Mouse (Mus musculus): ENCODE measurements around the gene Nudc. TPM values are rescaled to one million over a fixed set of nuclear protein-coding genes. Genes with fewer than 3 reads are reported as not detected.

The Nudc gene
- polyA plus RNA-seq, 1 experiment from 2014 or later = 139 TPM

- WGBS = 86% methylated on average over 20 of the region's 20 CpGs
- H3K9ac ChIP-seq (ENCODE audit: low read length) = no peak overlapping the region
- no peaks in the 10 kb centered on the region; the same call in 1 of the 2 replicates for H3K27me3 ChIP-seq (replicated peaks; ENCODE audit: control insufficient read depth, insufficient read depth, low read length)
- no peak overlapping the region for H3K4me3 ChIP-seq (ENCODE audit: low read depth, low read length)
- H3K4me1 ChIP-seq (ENCODE audit: control insufficient read depth, insufficient read depth, low read length) = no peaks in the 10 kb centered on the region
- no peak overlapping the region for H3K27ac ChIP-seq (ENCODE audit: low read depth, low read length)
- H3K4me2 ChIP-seq (ENCODE audit: low read length) = no peak overlapping the region
- ATAC-seq (no peak), DNase-seq (ENCODE audit: low spot score) (no peak)
- H3K36me3 ChIP-seq (ENCODE audit: control insufficient read depth, insufficient read depth, low read length) = no peaks in the 10 kb centered on the region
- no peaks in the 10 kb centered on the region for H3K9me3 ChIP-seq (replicated peaks; ENCODE audit: control insufficient read depth, low read length)
Measured at GRCm38 (mm10) chr4:133488619-133489392, 57.0 kb downstream of the Nudc start.

DNA sequence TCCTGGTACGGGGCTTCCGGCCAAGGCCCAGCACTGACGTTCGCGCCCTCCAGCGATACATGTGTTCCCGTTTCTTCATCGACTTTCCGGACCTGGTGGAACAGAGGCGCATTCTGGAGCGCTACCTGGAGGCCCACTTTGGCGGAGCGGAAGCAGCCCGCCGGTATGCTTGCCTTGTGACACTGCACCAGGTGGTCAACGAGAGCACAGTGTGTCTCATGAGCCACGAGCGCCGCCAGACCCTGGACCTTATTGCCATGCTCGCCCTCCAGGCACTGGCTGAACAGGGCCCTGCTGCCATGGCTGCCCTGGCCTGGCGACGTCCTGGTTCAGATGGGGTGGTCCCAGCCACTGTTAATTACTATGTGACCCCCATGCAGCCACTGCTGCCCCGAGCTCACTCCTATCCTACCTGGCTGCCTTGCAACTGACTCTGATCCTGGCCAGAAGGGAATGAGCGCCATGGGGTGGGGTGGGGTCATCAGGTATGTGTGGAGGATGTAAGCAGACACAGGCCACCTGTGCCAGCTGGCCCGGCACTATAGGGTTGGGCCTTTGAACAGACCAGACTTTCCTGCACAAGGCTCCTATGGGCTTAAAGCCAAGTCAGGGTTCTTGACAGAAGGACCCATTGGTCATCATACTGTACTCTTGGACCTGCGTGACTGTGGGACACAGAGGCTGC lies 59.0 kb downstream of the Nudc start:
- DNase-seq (ENCODE audit: low spot score) (no peak), ATAC-seq (no peak)
- no peaks in the 10 kb centered on the region for H3K36me3 ChIP-seq (ENCODE audit: control insufficient read depth, insufficient read depth, low read length)
- no peak overlapping the region for H3K4me3 ChIP-seq (ENCODE audit: low read depth, low read length)
- H3K27ac ChIP-seq (ENCODE audit: low read depth, low read length) = no peak overlapping the region
- H3K9me3 ChIP-seq (replicated peaks; ENCODE audit: control insufficient read depth, low read length) = no peaks in the 10 kb centered on the region
- no peak overlapping the region for H3K9ac ChIP-seq (ENCODE audit: low read length)
- H3K4me1 ChIP-seq (ENCODE audit: control insufficient read depth, insufficient read depth, low read length) = no peaks in the 10 kb centered on the region
- WGBS = 92% methylated on average over 26 of the region's 26 CpGs
- H3K27me3 ChIP-seq (replicated peaks; ENCODE audit: control insufficient read depth, insufficient read depth, low read length) = peaks cover 10% of the 10 kb centered on the region
- no peak overlapping the region for H3K4me2 ChIP-seq (ENCODE audit: low read length)

GRCm38 (mm10) chr4:133485691-133486425 lies 59.9 kb downstream of the Nudc start:
- Histone ChIP-seq H3K4me3 (ENCODE audit: low read depth, low read length) (no peak overlapping the region), H3K27ac (ENCODE audit: low read depth, low read length) (no peak overlapping the region), H3K27me3 (replicated peaks; ENCODE audit: control insufficient read depth, insufficient read depth, low read length) (peaks cover 19% of the 10 kb centered on the region), H3K4me1 (ENCODE audit: control insufficient read depth, insufficient read depth, low read length) (no peaks in the 10 kb centered on the region), H3K4me2 (ENCODE audit: low read length) (no peak overlapping the region), H3K36me3 (ENCODE audit: control insufficient read depth, insufficient read depth, low read length) (no peaks in the 10 kb centered on the region), H3K9ac (ENCODE audit: low read length) (no peak overlapping the region), H3K9me3 (replicated peaks; ENCODE audit: control insufficient read depth, low read length) (no peaks in the 10 kb centered on the region)
- 92% methylated on average over 28 of the region's 28 CpGs for WGBS
- DNase-seq (ENCODE audit: low spot score) = no peak
- ATAC-seq = no peak

- Histone ChIP-seq H3K4me2 (ENCODE audit: low read length) (no peak overlapping the region), H3K4me3 (ENCODE audit: low read depth, low read length) (no peak overlapping the region), H3K27ac (ENCODE audit: low read depth, low read length) (no peak overlapping the region), H3K9me3 (replicated peaks; ENCODE audit: control insufficient read depth, low read length) (no peaks in the 10 kb centered on the region), H3K27me3 (replicated peaks; ENCODE audit: control insufficient read depth, insufficient read depth, low read length) (peaks cover 29% of the 10 kb centered on the region), H3K4me1 (ENCODE audit: control insufficient read depth, insufficient read depth, low read length) (peaks cover 6% of the 10 kb centered on the region), H3K9ac (ENCODE audit: low read length) (no peak overlapping the region), H3K36me3 (ENCODE audit: control insufficient read depth, insufficient read depth, low read length) (no peaks in the 10 kb centered on the region)
- DNase-seq (ENCODE audit: low spot score) (no peak), ATAC-seq (no peak)
- WGBS = 15% methylated on average over 22 of the region's 22 CpGs
Measured at GRCm38 (mm10) chr4:133484266-133485025, 61.4 kb downstream of the Nudc start.

Small RNA genes within 50 kb of the gene (microRNA-seq; reads per million reads assigned to microRNA genes)
- gene Gm23158 = not detected

Other genes starting within 250 kb of the Nudc start
- 17.5 and 18.9 TPM in 2 replicates for gene Wdtc1, start 192.5 kb downstream of the Nudc start, polyA plus RNA-seq (2014; fragmentation: Nextera tagmentation; extraction: Ambion mirVana)
- gene Slc9a1, start 176.3 kb downstream of the Nudc start, polyA plus RNA-seq (2014; fragmentation: Nextera tagmentation; extraction: Ambion mirVana) = 4.4 and 7.3 TPM in 2 replicates
- 0.09 and 0.27 TPM in 2 replicates for gene Tent5b, start 65.9 kb downstream of the Nudc start, polyA plus RNA-seq (2014; fragmentation: Nextera tagmentation; extraction: Ambion mirVana)
- gene Trnp1, start 47.4 kb downstream of the Nudc start, polyA plus RNA-seq (2014; fragmentation: Nextera tagmentation; extraction: Ambion mirVana) = 5.8 and 6.2 TPM in 2 replicates
- gene Kdf1, start 27.0 kb downstream of the Nudc start, polyA plus RNA-seq (2014; fragmentation: Nextera tagmentation; extraction: Ambion mirVana) = 0.12 and 0.20 TPM in 2 replicates
- gene Nr0b2, start 7.4 kb upstream of the Nudc start, polyA plus RNA-seq (2014; fragmentation: Nextera tagmentation; extraction: Ambion mirVana) = not detected in 2 replicates
- gene Gpatch3, start 28.7 kb upstream of the Nudc start, polyA plus RNA-seq (2014; fragmentation: Nextera tagmentation; extraction: Ambion mirVana) = 6.5 and 6.6 TPM in 2 replicates
- gene Gpn2, start 38.4 kb upstream of the Nudc start, polyA plus RNA-seq (2014; fragmentation: Nextera tagmentation; extraction: Ambion mirVana) = 29.3 and 30.1 TPM in 2 replicates
- 0.84 and 1.1 TPM in 2 replicates for gene Sfn, start 56.2 kb upstream of the Nudc start, polyA plus RNA-seq (2014; fragmentation: Nextera tagmentation; extraction: Ambion mirVana)
- gene Zdhhc18, start 104.2 kb upstream of the Nudc start, polyA plus RNA-seq (2014; fragmentation: Nextera tagmentation; extraction: Ambion mirVana) = 2.0 and 2.5 TPM in 2 replicates
- gene Pigv, start 126.7 kb upstream of the Nudc start, polyA plus RNA-seq (2014; fragmentation: Nextera tagmentation; extraction: Ambion mirVana) = 7.0 and 8.1 TPM in 2 replicates
- 30.9 and 35.4 TPM in 2 replicates for gene Arid1a, start 210.8 kb upstream of the Nudc start, polyA plus RNA-seq (2014; fragmentation: Nextera tagmentation; extraction: Ambion mirVana)